Mouse (Mus musculus): ENCODE data around the gene Phykpl. TPM values are rescaled to one million over a fixed set of nuclear protein-coding genes. Genes with fewer than 3 reads are reported as not detected.
A peak's percentile ranks its signal among the peaks of the same experiment; 100 is the strongest.
"Not testable (repeated sequence)": the region's sequence is repeated elsewhere in the genome, so short reads cannot be mapped to it uniquely, and the experiment has no call there.

Gene Phykpl
- total and polyA plus RNA-seq, 2 experiments: 12.7 to 23.7 TPM

- TF ChIP-seq CTCF (IDR thresholded peaks at IDR 0.05; ENCODE audit: low read depth, low read length) (no peak), POLR2A (IDR thresholded peaks at IDR 0.05; ENCODE audit: extremely low read depth, insufficient read depth, low read length) (peak; percentile 45; the same call in 1 of the 2 replicates)
- H3K4me1 ChIP-seq (ENCODE audit: control insufficient read depth, insufficient read depth, low read length): peaks cover 3% of the 10 kb centered on the region
- peak overlapping the region; percentile 91 for H3K4me3 ChIP-seq (ENCODE audit: insufficient read depth, low read depth, low read length)
- no peaks in the 10 kb centered on the region for H3K27me3 ChIP-seq (ENCODE audit: control insufficient read depth, insufficient read depth, low read length)
- WGBS: under 1% methylated on average over 81 of the region's 81 CpGs
- peak overlapping the region; percentile 77 for H3K27ac ChIP-seq (replicated peaks; ENCODE audit: insufficient read depth, low read depth, low read length)
- DNase-seq (ENCODE audit: extremely low read depth, low read depth, low spot score): peak; percentile 82
- H3K9ac ChIP-seq (ENCODE audit: low read depth, low read length): peak overlapping the region; percentile 98
- peaks cover 9% of the 10 kb centered on the region; the same call in 1 of the 2 replicates for H3K79me2 ChIP-seq (ENCODE audit: control insufficient read depth, insufficient read depth, low read length)
- peaks cover 42% of the 10 kb centered on the region for H3K36me3 ChIP-seq (ENCODE audit: control insufficient read depth, insufficient read depth, low read length)
These were observed 21.3 kb downstream of the Phykpl start for GRCm38 (mm10) chr11:51605602-51606446.

- Histone ChIP-seq H3K27ac (replicated peaks; ENCODE audit: insufficient read depth, low read depth, low read length) (peak within 1 kb of the TSS; percentile 77), H3K27me3 (ENCODE audit: control insufficient read depth, insufficient read depth, low read length) (no peaks in the 10 kb centered on the region), H3K4me1 (ENCODE audit: control insufficient read depth, insufficient read depth, low read length) (peaks cover 3% of the 10 kb centered on the region), H3K4me3 (ENCODE audit: insufficient read depth, low read depth, low read length) (peak within 1 kb of the TSS; percentile 91), H3K9ac (ENCODE audit: low read depth, low read length) (peak within 1 kb of the TSS; percentile 98), H3K79me2 (ENCODE audit: control insufficient read depth, insufficient read depth, low read length) (peaks cover 9% of the 10 kb centered on the region; the same call in 1 of the 2 replicates), H3K36me3 (ENCODE audit: control insufficient read depth, insufficient read depth, low read length) (peaks cover 35% of the 10 kb centered on the region)
- peak; percentile 86 for DNase-seq (ENCODE audit: extremely low read depth, low read depth, low spot score)
- TF ChIP-seq CTCF (IDR thresholded peaks at IDR 0.05; ENCODE audit: low read depth, low read length): no peak
- TF ChIP-seq POLR2A (IDR thresholded peaks at IDR 0.05; ENCODE audit: extremely low read depth, insufficient read depth, low read length): peak; percentile 99
- WGBS: 1% methylated on average over 90 of the region's 91 CpGs
These were observed 22.0 kb downstream of the Phykpl start, which contains the start of gene Hnrnpab for GRCm38 (mm10) chr11:51606447-51607095. Hnrnpab (minus strand) TSS chr11:51606847.

GRCm38 (mm10) chr11:51607096-51607738 lies 22.7 kb downstream of the Phykpl start:
- peak overlapping the region; percentile 63 for H3K27ac ChIP-seq (replicated peaks; ENCODE audit: insufficient read depth, low read depth, low read length)
- peaks cover 29% of the 10 kb centered on the region for H3K36me3 ChIP-seq (ENCODE audit: control insufficient read depth, insufficient read depth, low read length)
- H3K9ac ChIP-seq (ENCODE audit: low read depth, low read length): peak overlapping the region; percentile 71
- TF ChIP-seq POLR2A (IDR thresholded peaks at IDR 0.05; ENCODE audit: extremely low read depth, insufficient read depth, low read length): no peak
- no peak for TF ChIP-seq CTCF (IDR thresholded peaks at IDR 0.05; ENCODE audit: low read depth, low read length)
- H3K27me3 ChIP-seq (ENCODE audit: control insufficient read depth, insufficient read depth, low read length): no peaks in the 10 kb centered on the region
- no peak for DNase-seq (ENCODE audit: extremely low read depth, low read depth, low spot score)
- H3K4me1 ChIP-seq (ENCODE audit: control insufficient read depth, insufficient read depth, low read length): peaks cover 3% of the 10 kb centered on the region
- peak overlapping the region; percentile 57 for H3K4me3 ChIP-seq (ENCODE audit: insufficient read depth, low read depth, low read length)
- WGBS: 5% methylated on average over 15 of the region's 15 CpGs
- peaks cover 9% of the 10 kb centered on the region; the same call in 1 of the 2 replicates for H3K79me2 ChIP-seq (ENCODE audit: control insufficient read depth, insufficient read depth, low read length)

GRCm38 (mm10) chr11:51609266-51609909 lies 24.8 kb downstream of the Phykpl start:
- DNase-seq (ENCODE audit: extremely low read depth, low read depth, low spot score): peak; percentile 74
- 49% methylated on average over 3 of the region's 3 CpGs for WGBS
- H3K4me3 ChIP-seq (ENCODE audit: insufficient read depth, low read depth, low read length): no peak overlapping the region

GRCm38 (mm10) chr11:51609940-51610339 lies 25.4 kb downstream of the Phykpl start:
- H3K79me2 ChIP-seq (ENCODE audit: control insufficient read depth, insufficient read depth, low read length); H3K9ac ChIP-seq (ENCODE audit: low read depth, low read length); H3K4me3 ChIP-seq (ENCODE audit: insufficient read depth, low read depth, low read length); DNase-seq (ENCODE audit: extremely low read depth, low read depth, low spot score); H3K27ac ChIP-seq (replicated peaks; ENCODE audit: insufficient read depth, low read depth, low read length); H3K4me1 ChIP-seq (ENCODE audit: control insufficient read depth, insufficient read depth, low read length); H3K36me3 ChIP-seq (ENCODE audit: control insufficient read depth, insufficient read depth, low read length); H3K27me3 ChIP-seq (ENCODE audit: control insufficient read depth, insufficient read depth, low read length): not testable (repeated sequence)
- 80% methylated on average over 5 of the region's 5 CpGs for WGBS

More at GRCm38 (mm10) chr11:51609266-51609909, 24.8 kb downstream of the Phykpl start:
- H3K27ac ChIP-seq (replicated peaks; ENCODE audit: insufficient read depth, low read depth, low read length): no peak overlapping the region
- TF ChIP-seq POLR2A (IDR thresholded peaks at IDR 0.05; ENCODE audit: extremely low read depth, insufficient read depth, low read length): no peak
- TF ChIP-seq CTCF (IDR thresholded peaks at IDR 0.05; ENCODE audit: low read depth, low read length): no peak
- H3K27me3 ChIP-seq (ENCODE audit: control insufficient read depth, insufficient read depth, low read length): no peaks in the 10 kb centered on the region
- H3K9ac ChIP-seq (ENCODE audit: low read depth, low read length): no peak overlapping the region
- peaks cover 9% of the 10 kb centered on the region; the same call in 1 of the 2 replicates for H3K79me2 ChIP-seq (ENCODE audit: control insufficient read depth, insufficient read depth, low read length)
- peaks cover 3% of the 10 kb centered on the region for H3K4me1 ChIP-seq (ENCODE audit: control insufficient read depth, insufficient read depth, low read length)
- peaks cover 8% of the 10 kb centered on the region for H3K36me3 ChIP-seq (ENCODE audit: control insufficient read depth, insufficient read depth, low read length)
